Mouse (Mus musculus) embryonic facial prominence, embryonic 13.5 days (tissue): ENCODE measurements around the gene Rps16. TPM values are rescaled to one million over a fixed set of nuclear protein-coding genes. Genes with fewer than 3 reads are reported as not detected.

ENCODE experiments used
- ATAC-seq: fragments of 200-750 bp; cut with Nextera tagmentation; 2 replicates; pipeline ENCODE4 v1.8.0; 2017; ENCODE audit warnings: low read depth; ENCODE audit not compliant: insufficient number of reproducible peaks, insufficient read depth, low FRiP score, low TSS enrichment
- H3K27ac ChIP-seq: fragments of 300-500 bp; sonication (generic); 2 replicates; pipeline ENCODE4 v1.5.1; 2015; ENCODE audit warnings: moderate library complexity, mild to moderate bottlenecking, inconsistent platforms
- H3K27me3 ChIP-seq: fragments of 300-500 bp; sonication (generic); 2 replicates; pipeline ENCODE4 v1.6.1; 2015; ENCODE audit warnings: mild to moderate bottlenecking, inconsistent platforms
- H3K36me3 ChIP-seq: fragments of 300-500 bp; sonication (generic); 2 replicates; pipeline ENCODE4 v1.6.1; 2015; ENCODE audit warnings: mild to moderate bottlenecking, inconsistent platforms
- H3K4me1 ChIP-seq: fragments of 300-500 bp; sonication (generic); 2 replicates; pipeline ENCODE4 v1.6.1; 2015; ENCODE audit warnings: inconsistent platforms
- H3K4me2 ChIP-seq: fragments of 300-500 bp; sonication (generic); 2 replicates; pipeline ENCODE4 v1.6.1; 2015; ENCODE audit warnings: moderate library complexity, mild to moderate bottlenecking, inconsistent platforms
- H3K4me3 ChIP-seq: fragments of 300-500 bp; sonication (generic); 2 replicates; pipeline ENCODE4 v1.5.1; 2015; ENCODE audit warnings: mild to moderate bottlenecking, inconsistent platforms
- H3K9ac ChIP-seq: fragments of 300-500 bp; sonication (generic); 2 replicates; pipeline ENCODE4 v1.6.1; 2015; ENCODE audit warnings: mild to moderate bottlenecking, inconsistent platforms
- H3K9me3 ChIP-seq: fragments of 300-500 bp; sonication (generic); 2 replicates; pipeline ENCODE4 v1.6.1; 2016; ENCODE audit warnings: inconsistent platforms
- WGBS: fragments of 180-500 bp; shearing (Covaris S2); methylation state at CpG from one replicate; pipeline ENCODE4 v1.1.7; 2015; ENCODE audit warnings: mixed read lengths; 5-methylcytosine and 5-hydroxymethylcytosine counted together
- polyA plus RNA-seq: library from polyadenylated mRNA; unstranded; fragments of >200 nt; fragmentation: Nextera tagmentation; extraction: Ambion mirVana; gene quantifications from 2 replicates; pipeline ENCODE4 v1.2.1, GENCODE M21; 2015

Rps16 gene
- 1,032 and 1,091 TPM in 2 replicates for polyA plus RNA-seq

DNA sequence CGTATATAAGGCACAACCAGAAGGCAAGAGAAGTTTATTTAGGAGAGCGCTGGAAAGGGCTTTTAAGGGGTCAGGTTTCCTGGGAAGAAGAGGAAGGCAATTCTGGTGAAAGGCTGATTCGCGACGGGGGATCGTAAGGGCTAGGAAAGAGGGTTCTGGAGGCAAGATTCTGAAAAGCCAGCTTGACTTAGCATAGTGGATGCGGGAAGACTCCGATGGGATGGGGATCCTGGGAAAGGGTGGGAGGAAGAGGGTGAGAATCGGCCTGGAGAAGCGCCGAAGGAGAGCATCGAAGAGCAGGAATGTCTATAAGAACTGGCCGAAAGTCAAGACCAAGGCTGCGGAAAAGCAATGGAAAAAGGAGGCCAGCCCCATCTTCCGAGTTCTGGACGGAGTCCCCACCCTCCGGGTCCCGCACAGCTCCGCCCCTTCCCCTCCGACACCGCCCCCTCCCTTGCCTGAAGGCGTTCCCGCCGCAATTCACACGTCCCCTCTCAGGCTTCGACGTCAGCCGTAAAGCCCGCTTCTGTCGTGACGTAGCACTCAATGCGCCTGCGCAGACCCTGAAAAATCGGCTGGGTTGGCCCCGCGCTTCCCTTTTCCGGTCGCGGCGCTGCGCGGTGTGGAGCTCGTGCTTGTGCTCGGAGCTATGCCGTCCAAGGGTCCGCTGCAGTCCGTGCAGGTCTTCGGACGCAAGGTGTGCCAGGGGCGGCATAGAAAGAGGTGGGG lies at the start of gene Rps16:
Gene Rps16 (plus strand): TSS at position 498 of the 729 bp plus-strand sequence.
- H3K9ac ChIP-seq, result peak within 1 kb of the TSS; percentile 98
- peaks cover 22% of the 10 kb centered on the region for H3K4me1 ChIP-seq
- WGBS, result under 1% methylated on average over 50 of the region's 50 CpGs
- no peaks in the 10 kb centered on the region for H3K9me3 ChIP-seq
- H3K27ac ChIP-seq, result peak within 1 kb of the TSS; percentile 97
- H3K27me3 ChIP-seq, result no peaks in the 10 kb centered on the region
- peak within 1 kb of the TSS; percentile 79 for H3K4me3 ChIP-seq
- peak within 1 kb of the TSS; percentile 65 for H3K4me2 ChIP-seq
- peaks cover 34% of the 10 kb centered on the region for H3K36me3 ChIP-seq
- ATAC-seq, result peak; percentile 90

DNA sequence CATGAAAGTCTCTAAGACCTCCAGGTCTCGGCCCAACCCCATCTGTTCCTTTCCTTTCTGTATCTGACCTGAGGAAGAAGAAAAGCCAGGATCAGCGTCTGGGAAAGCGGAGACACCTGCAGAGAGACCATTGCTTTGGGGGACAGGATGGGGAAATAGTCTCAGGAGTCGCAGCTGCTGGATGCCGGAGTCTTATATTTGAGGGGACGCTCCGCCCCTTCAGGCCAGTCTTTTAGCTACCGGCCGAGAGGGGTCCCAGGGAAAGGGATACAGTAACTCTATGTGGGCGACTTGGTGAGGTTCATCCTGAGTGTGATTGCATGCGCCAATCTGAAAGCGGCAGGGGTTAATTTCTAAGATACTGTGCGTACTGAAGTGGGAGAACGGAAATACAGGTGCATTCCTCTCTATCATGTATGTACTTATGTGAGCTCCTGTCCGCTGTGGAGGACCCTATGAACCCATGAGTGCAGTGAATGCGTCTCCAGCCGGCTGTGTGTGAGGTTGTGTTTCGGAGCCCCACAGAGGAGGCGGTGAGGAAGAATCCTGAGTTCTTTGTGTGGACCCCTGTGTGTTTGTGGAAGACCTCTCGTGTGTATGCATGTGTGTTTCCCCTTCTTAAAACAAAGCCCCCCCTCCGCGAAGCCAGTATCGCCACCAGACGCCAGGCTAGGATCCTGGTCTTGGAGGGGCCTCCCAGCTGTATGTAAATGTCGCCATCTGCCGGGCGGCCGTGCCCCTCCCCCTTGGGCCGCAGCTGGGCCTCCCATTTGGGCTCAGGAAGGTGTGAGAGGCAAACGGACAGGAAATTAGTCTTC lies 48.6 kb upstream of the Rps16 start, which contains the start of gene Dll3:
Gene Dll3 (minus strand): TSS at position 623 of the 818 bp plus-strand sequence.
- Histone ChIP-seq H3K9ac (peak within 1 kb of the TSS; percentile 46), H3K4me1 (peaks cover 20% of the 10 kb centered on the region), H3K36me3 (peaks cover 22% of the 10 kb centered on the region), H3K27ac (no peak within 1 kb of the TSS), H3K4me3 (peak within 1 kb of the TSS; percentile 32), H3K9me3 (no peaks in the 10 kb centered on the region), H3K4me2 (peak within 1 kb of the TSS; percentile 57), H3K27me3 (peaks cover 68% of the 10 kb centered on the region)
- 3% methylated on average over 30 of the region's 30 CpGs for WGBS
- no peak for ATAC-seq

DNA sequence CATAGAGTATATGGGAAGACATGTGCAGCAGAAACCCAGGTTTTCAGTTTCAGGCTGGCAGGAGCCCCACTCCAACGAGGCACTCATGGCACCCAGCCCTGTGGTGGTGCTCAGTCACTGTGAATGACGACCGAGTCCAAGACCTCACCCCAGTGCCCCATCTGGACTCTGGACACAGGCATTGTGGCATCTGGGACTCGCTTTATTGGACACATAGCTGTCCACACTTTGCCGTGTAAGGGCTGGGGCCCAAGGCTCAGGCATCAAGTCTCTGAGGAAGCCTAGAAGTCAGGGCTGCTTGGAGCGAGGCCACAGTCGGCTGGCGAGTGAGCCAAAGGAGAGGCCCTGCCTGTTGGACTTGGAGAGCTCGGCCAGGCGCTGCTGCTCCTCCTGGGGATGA lies 44.8 kb upstream of the Rps16 start:
- H3K27me3 ChIP-seq, result peaks cover 29% of the 10 kb centered on the region
- no peak for ATAC-seq
- WGBS, result 93% methylated on average over 10 of the region's 10 CpGs
- H3K27ac ChIP-seq, result no peak overlapping the region
- no peak overlapping the region for H3K4me2 ChIP-seq
- peaks cover 60% of the 10 kb centered on the region for H3K36me3 ChIP-seq
- no peak overlapping the region for H3K4me3 ChIP-seq
- no peaks in the 10 kb centered on the region for H3K9me3 ChIP-seq
- no peak overlapping the region for H3K9ac ChIP-seq
- H3K4me1 ChIP-seq, result peaks cover 16% of the 10 kb centered on the region

DNA sequence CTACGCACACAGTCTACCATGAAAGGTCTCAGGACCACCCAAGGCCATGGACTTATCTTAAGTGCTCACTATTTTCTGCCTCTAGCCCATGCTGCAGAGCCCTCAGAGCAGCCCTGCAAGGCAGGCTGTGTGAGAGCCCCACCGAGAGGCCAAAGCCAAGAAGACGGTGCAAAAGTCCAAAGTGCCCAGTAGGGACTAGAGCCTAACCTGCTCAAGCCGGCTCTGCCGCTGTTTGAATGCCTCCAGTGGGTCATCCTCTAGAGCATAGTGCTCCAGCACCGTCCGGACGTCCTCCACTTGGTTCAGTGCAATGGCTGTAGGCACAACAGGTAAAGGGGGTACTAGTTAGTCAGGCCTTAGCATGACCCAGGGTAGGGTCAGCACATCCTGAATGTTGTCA lies 44.2 kb upstream of the Rps16 start:
- Histone ChIP-seq H3K9ac (no peak overlapping the region), H3K4me1 (peaks cover 20% of the 10 kb centered on the region), H3K27ac (no peak overlapping the region), H3K9me3 (no peaks in the 10 kb centered on the region), H3K4me3 (no peak overlapping the region), H3K36me3 (peaks cover 60% of the 10 kb centered on the region), H3K4me2 (no peak overlapping the region), H3K27me3 (peaks cover 24% of the 10 kb centered on the region)
- WGBS, result 95% methylated on average over 8 of the region's 8 CpGs
- no peak for ATAC-seq

DNA sequence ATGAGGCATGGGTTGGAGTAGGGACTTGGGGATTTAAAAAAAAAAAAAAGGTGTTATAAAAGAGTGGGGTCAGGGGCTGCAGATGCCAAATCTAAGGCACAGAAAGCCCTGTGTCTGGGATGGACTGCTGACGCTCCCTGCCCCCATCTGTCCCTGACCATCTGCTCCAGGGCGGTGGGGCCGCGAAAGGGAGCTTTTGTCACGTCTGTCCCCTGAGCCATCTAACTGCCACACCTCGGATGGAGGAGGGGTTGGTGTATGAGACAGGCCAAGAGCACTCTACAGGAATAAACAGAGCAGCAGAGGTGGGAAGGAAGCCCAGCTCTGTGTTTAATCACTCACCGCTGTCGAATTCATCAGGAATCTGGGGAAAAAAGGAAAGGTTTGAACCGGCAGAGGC lies 40.7 kb upstream of the Rps16 start:
- H3K4me2 ChIP-seq, result no peak overlapping the region
- 58% methylated on average over 9 of the region's 9 CpGs for WGBS
- H3K36me3 ChIP-seq, result peaks cover 68% of the 10 kb centered on the region
- no peaks in the 10 kb centered on the region for H3K27me3 ChIP-seq
- no peak overlapping the region for H3K9ac ChIP-seq
- H3K9me3 ChIP-seq, result no peaks in the 10 kb centered on the region
- no peak overlapping the region for H3K27ac ChIP-seq
- peaks cover 12% of the 10 kb centered on the region for H3K4me1 ChIP-seq
- no peak overlapping the region for H3K4me3 ChIP-seq
- ATAC-seq, result no peak

DNA sequence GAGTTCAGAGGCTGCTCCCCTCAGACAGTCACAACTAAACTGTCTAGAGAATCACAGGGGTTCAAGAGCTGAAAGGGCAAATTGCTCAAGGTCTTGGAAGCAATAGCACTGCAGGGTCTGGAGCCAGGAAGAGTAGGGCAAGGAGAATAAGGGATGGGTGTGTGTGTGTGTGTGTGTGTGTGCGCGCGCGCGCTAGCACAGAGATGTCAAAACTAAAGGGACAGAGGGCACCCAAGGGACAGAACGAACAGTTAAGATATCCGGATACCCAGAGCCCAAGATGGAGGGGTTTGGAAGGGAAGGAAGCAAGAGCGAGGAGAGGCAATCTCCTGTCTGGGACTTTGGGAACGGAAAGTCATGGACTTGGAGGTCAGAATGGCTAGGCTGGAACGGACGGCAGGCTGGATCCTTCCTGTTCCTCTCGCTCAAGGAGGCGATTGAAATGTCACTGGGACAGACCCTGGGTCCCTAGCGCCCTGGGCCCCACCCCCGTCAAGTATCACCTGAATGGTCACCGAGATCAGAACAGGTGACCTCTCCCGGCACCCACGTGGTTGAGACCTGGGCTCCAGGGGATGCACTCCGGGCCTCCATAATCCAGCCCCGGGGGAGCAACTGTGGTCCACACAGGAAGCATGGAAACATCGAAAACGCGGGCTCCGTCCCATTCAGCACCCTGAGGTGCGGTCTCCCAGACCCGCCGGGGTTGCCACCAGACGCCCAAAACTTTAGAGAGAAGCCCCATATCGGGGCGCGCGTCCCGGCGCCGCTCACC lies 39.1 kb upstream of the Rps16 start:
- peak overlapping the region; percentile 76 for H3K4me2 ChIP-seq
- peak overlapping the region; percentile 89 for H3K4me3 ChIP-seq
- H3K9me3 ChIP-seq, result no peaks in the 10 kb centered on the region
- peak; percentile 34; the same call in 1 of the 2 replicates for ATAC-seq
- peaks cover 68% of the 10 kb centered on the region for H3K36me3 ChIP-seq
- H3K27me3 ChIP-seq, result no peaks in the 10 kb centered on the region
- peak overlapping the region; percentile 94 for H3K9ac ChIP-seq
- peak overlapping the region; percentile 48; the same call in 1 of the 2 replicates for H3K27ac ChIP-seq
- peaks cover 12% of the 10 kb centered on the region for H3K4me1 ChIP-seq
- WGBS, result 6% methylated on average over 35 of the region's 35 CpGs

DNA sequence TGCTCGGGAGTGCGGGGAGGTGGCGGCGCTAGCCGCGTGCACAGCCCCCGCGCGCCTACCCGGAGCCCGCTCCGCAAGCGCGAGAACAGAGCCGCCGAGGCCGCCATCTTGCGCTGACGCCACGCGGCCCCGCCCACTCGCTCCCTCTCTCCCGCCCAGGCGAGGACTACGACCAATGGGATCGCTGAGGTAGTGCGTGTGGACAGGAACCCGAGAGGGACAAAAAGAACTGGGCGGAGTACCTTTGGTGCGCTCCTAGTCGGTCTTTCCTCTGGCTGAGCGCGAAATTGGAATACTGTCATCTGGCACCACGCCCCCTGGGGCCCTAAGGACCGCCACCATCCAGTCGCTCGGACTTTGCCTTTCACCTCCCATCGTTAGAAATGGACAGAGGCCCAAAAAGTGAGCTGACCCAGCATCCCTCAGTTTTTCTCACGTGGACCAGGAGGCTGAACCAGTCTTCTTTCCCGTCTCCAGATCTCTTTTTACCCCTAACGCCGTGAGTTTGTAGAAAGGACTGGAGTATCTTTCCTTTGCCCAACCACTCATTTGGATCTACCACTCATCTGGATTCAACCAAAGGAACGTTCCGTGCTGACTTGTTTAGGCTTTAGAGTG lies 38.4 kb upstream of the Rps16 start, which contains the start of gene Timm50:
Gene Timm50 (minus strand): TSS at position 147 of the 618 bp plus-strand sequence.
- WGBS, result under 1% methylated on average over 45 of the region's 45 CpGs
- H3K9me3 ChIP-seq, result no peaks in the 10 kb centered on the region
- peak within 1 kb of the TSS; percentile 48; the same call in 1 of the 2 replicates for H3K27ac ChIP-seq
- peaks cover 12% of the 10 kb centered on the region for H3K4me1 ChIP-seq
- peaks cover 68% of the 10 kb centered on the region for H3K36me3 ChIP-seq
- peak within 1 kb of the TSS; percentile 94 for H3K9ac ChIP-seq
- H3K4me2 ChIP-seq, result peak within 1 kb of the TSS; percentile 76
- H3K4me3 ChIP-seq, result peak within 1 kb of the TSS; percentile 89
- no peaks in the 10 kb centered on the region for H3K27me3 ChIP-seq
- ATAC-seq, result peak; percentile 93

DNA sequence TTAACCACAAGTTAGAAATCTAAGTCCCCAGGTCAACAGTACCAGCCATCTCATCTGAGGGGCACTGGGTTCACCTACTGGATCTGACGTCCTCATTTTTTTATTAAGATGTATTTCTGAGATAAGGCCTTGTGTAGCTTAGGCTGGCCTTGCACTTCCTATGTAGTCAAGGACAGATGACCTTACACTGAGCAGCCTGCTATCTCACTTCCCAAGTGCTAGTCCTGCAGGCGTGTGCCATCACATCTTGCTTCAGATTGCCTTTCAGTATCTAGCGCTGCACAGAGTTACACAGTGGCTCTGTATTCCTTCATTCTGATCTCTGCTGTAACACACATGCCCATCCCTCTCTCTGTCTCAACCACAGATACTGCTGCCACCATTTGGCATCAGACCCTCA lies 32.4 kb upstream of the Rps16 start:
- H3K27ac ChIP-seq, result no peak overlapping the region
- H3K4me1 ChIP-seq, result no peaks in the 10 kb centered on the region
- no peaks in the 10 kb centered on the region for H3K27me3 ChIP-seq
- WGBS, result 86% methylated on average over 3 of the region's 3 CpGs
- H3K9me3 ChIP-seq, result no peaks in the 10 kb centered on the region
- no peak overlapping the region for H3K4me3 ChIP-seq
- no peak overlapping the region for H3K4me2 ChIP-seq
- no peak overlapping the region for H3K9ac ChIP-seq
- ATAC-seq, result no peak
- peaks cover 92% of the 10 kb centered on the region for H3K36me3 ChIP-seq

DNA sequence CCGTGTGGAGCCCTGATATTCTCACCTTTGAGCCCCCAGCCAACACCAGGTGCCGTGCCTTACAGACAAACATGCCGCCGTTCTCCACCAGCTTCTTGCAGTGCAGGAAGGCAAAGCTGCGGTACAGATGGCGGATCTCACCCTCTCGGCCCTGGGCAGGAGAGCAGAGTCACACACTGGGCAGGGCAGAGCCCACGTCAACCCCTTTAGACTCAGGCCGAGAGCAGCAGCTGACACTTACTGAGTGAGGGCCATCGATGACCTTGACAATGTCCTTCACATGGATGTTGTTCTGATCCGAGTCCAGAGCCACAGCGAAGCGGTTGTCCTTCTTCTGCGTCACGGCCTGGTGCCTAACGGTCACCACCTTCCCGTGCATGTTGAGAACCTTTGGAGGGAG lies 31.7 kb upstream of the Rps16 start:
- no peak for ATAC-seq
- H3K9ac ChIP-seq, result 0 out of 2 replicates have a peak overlapping the region, but pooled peaks have one; percentile 16
- peaks cover 99% of the 10 kb centered on the region for H3K36me3 ChIP-seq
- no peaks in the 10 kb centered on the region for H3K27me3 ChIP-seq
- 93% methylated on average over 17 of the region's 17 CpGs for WGBS
- H3K27ac ChIP-seq, result no peak overlapping the region
- H3K4me1 ChIP-seq, result no peaks in the 10 kb centered on the region
- no peak overlapping the region for H3K4me3 ChIP-seq
- H3K4me2 ChIP-seq, result no peak overlapping the region
- no peaks in the 10 kb centered on the region for H3K9me3 ChIP-seq

DNA sequence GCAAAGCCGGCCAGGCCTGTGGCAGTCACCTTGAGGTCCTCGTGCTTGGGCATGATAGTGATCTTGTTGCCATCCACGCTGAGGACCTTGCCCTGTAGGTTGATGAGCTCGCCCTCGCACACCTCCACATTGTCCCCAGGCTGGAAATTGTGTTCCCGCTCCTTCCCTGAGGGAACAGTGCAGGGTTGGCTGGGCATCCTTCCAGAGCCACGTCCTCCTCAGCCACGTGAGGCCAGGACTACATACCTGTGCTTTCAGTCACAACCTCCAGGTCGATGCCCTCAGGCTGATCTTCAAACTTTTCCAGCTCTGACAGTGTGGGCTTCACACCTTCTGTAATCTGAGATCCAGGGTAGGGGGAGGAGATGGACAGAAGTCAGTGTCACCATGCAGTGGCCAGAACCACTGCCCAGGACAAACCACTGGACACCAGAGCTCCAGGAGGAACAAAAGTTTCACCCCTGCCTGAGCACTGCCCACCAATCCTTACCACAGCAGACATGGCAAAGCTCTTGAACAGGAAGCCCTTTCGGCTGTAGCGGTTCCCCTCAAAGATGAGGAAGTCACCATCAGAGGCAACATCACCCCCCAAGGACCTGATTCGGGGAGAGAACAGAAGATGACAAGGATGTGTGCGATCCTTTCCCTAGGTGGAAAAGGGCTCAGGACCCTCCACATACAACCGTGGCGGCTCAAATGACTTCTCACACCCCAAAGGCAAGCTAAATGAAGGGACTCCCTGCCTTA lies 28.3 kb upstream of the Rps16 start:
- H3K9ac ChIP-seq, result no peak overlapping the region
- no peak for ATAC-seq

More for the DNA sequence above, 28.3 kb upstream of the Rps16 start:
- H3K27me3 ChIP-seq, result no peaks in the 10 kb centered on the region
- H3K36me3 ChIP-seq, result peaks cover 100% of the 10 kb centered on the region
- H3K4me2 ChIP-seq, result no peak overlapping the region
- no peak overlapping the region for H3K4me3 ChIP-seq
- WGBS, result 92% methylated on average over 15 of the region's 15 CpGs
- H3K27ac ChIP-seq, result no peak overlapping the region
- H3K9me3 ChIP-seq, result no peaks in the 10 kb centered on the region
- H3K4me1 ChIP-seq, result no peaks in the 10 kb centered on the region
